ENCODE assay signal across 13 mouse cellular contexts in the genomic region with DNA sequence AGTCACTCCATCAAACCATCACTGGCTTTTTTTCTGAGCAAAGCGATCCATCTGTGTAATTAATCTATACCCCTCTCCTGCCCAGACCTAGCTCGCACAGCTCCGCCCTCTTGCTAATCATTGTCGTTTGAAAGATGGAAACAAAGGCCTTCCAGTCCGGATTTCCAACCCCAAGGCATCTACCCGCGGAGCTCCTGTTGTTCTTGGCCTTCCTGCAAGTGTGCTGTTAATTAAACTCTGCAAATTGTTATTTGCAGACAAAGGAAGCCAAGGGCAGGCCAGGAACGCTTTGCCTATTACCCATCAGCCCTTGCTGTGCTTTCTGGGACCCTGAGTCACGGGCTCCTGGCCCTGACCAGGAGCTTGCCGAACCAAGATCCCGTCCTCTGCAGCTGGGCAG.
A peak's percentile ranks its signal among the peaks of the same experiment; 100 is the strongest.
DNase-seq lines count a peak whose midpoint lies in the region; ATAC-seq lines count a peak whose summit lies in the region.
"Had no signal": no experiment of that assay in that cellular context is flagged by ENCODE, and none has a peak within 500 bp of the region (broad histone marks: within the 10 kb centered on the region; RNA-seq: fewer than 3 reads in every experiment).

No protein-coding gene starts in this region.

- peak overlapping the region; percentile 38; the same call in 1 of the 2 replicates for H3K27ac ChIP-seq in kidney, embryonic 14.5 days (ENCODE audit: low read depth, low read length)
- peak overlapping the region; percentile 67 for H3K27ac ChIP-seq in embryonic facial prominence, embryonic 10.5 days (replicated peaks)
- peak overlapping the region; percentile 48; the same call in 1 of the 2 replicates for H3K27ac ChIP-seq in hindbrain, embryonic 11.5 days (ENCODE audit: low read depth, low read length)
- H3K27ac ChIP-seq in midbrain, embryonic 16.5 days (ENCODE audit: low read length), result peak overlapping the region; percentile 17; the same call in 1 of the 2 replicates
- H3K27ac ChIP-seq: embryonic facial prominence, embryonic 12.5 days; stomach, embryonic 15.5 days had no signal

- no peak for DNase-seq in kidney, adult 9 months
- no peak for DNase-seq in embryonic facial prominence, embryonic 10.5 days (ENCODE audit: low spot score)
- peak; percentile 35 for DNase-seq in hindbrain, embryonic 11.5 days (ENCODE audit: low spot score)
- DNase-seq in adrenal gland, adult 18-20 months (ENCODE audit: low spot score in 2 of 2), result no peak
- DNase-seq in right cerebral cortex, postnatal 10 days (ENCODE audit: low spot score in 2 of 2), result no peak
- no peak for DNase-seq in thymus, postnatal 0 days (ENCODE audit: low spot score)
- DNase-seq: gastrocnemius, postnatal 14 days; liver, postnatal 0 days had no signal

- ATAC-seq in kidney, embryonic 14.5 days (ENCODE audit: low FRiP score, low TSS enrichment), result peak; percentile 64; the same call in 1 of the 2 replicates
- peak; percentile 35 for ATAC-seq in hindbrain, embryonic 11.5 days (ENCODE audit: low FRiP score)
- no peak for ATAC-seq in midbrain, embryonic 16.5 days
- ATAC-seq: liver, postnatal 0 days had no signal

- no peaks in the 10 kb centered on the region for H3K9me3 ChIP-seq in kidney, embryonic 14.5 days (ENCODE audit: control insufficient read depth, low read length)
- H3K9me3 ChIP-seq in embryonic facial prominence, embryonic 10.5 days, result no peaks in the 10 kb centered on the region
- H3K9me3 ChIP-seq in hindbrain, embryonic 11.5 days (ENCODE audit: control insufficient read depth, low read length), result no peaks in the 10 kb centered on the region
- H3K9me3 ChIP-seq in midbrain, embryonic 16.5 days (replicated peaks; ENCODE audit: control insufficient read depth, low read length, poor library complexity, severe bottlenecking), result no peaks in the 10 kb centered on the region
- H3K9me3 ChIP-seq: embryonic facial prominence, embryonic 12.5 days; stomach, embryonic 15.5 days had no signal

- no peaks in the 10 kb centered on the region for H3K4me1 ChIP-seq in kidney, embryonic 14.5 days (ENCODE audit: control insufficient read depth, insufficient read depth, low read length)
- peaks cover 8% of the 10 kb centered on the region for H3K4me1 ChIP-seq in embryonic facial prominence, embryonic 10.5 days
- H3K4me1 ChIP-seq in hindbrain, embryonic 11.5 days (replicated peaks; ENCODE audit: control insufficient read depth, insufficient read depth, low read length), result no peaks in the 10 kb centered on the region
- peaks cover 4% of the 10 kb centered on the region for H3K4me1 ChIP-seq in midbrain, embryonic 16.5 days (ENCODE audit: control insufficient read depth, insufficient read depth, low read length)
- H3K4me1 ChIP-seq: stomach, embryonic 15.5 days had no signal

- WGBS in kidney, embryonic 14.5 days, result 19% methylated on average over 11 of the region's 11 CpGs
- WGBS in embryonic facial prominence, embryonic 10.5 days, result 24% methylated on average over 11 of the region's 11 CpGs
- 31% methylated on average over 11 of the region's 11 CpGs for WGBS in hindbrain, embryonic 11.5 days
- 17% methylated on average over 11 of the region's 11 CpGs for WGBS in midbrain, embryonic 16.5 days

- H3K9ac ChIP-seq in kidney, embryonic 14.5 days (ENCODE audit: low read depth, low read length), result no peak overlapping the region
- H3K9ac ChIP-seq in hindbrain, embryonic 11.5 days (ENCODE audit: low read depth, low read length), result no peak overlapping the region
- H3K9ac ChIP-seq in midbrain, embryonic 16.5 days (ENCODE audit: low read depth, low read length), result 0 out of 2 replicates have a peak overlapping the region, but pooled peaks have one; percentile 25
- H3K9ac ChIP-seq: embryonic facial prominence, embryonic 12.5 days; liver, postnatal 0 days; stomach, embryonic 15.5 days had no signal

- no peaks in the 10 kb centered on the region for H3K36me3 ChIP-seq in kidney, embryonic 14.5 days (ENCODE audit: control insufficient read depth, insufficient read depth, low read length)
- H3K36me3 ChIP-seq in embryonic facial prominence, embryonic 10.5 days (replicated peaks), result no peaks in the 10 kb centered on the region
- H3K36me3 ChIP-seq in hindbrain, embryonic 11.5 days (ENCODE audit: control insufficient read depth, insufficient read depth, low read length), result no peaks in the 10 kb centered on the region
- H3K36me3 ChIP-seq in midbrain, embryonic 16.5 days (ENCODE audit: control insufficient read depth, insufficient read depth, low read length), result no peaks in the 10 kb centered on the region
- H3K36me3 ChIP-seq: embryonic facial prominence, embryonic 12.5 days; stomach, embryonic 15.5 days had no signal

- no peak overlapping the region for H3K4me2 ChIP-seq in kidney, embryonic 14.5 days (replicated peaks; ENCODE audit: low read depth, low read length)
- H3K4me2 ChIP-seq in hindbrain, embryonic 11.5 days (replicated peaks; ENCODE audit: low read depth, low read length), result 0 out of 2 replicates have a peak overlapping the region, but pooled peaks have one; percentile 4
- no peak overlapping the region for H3K4me2 ChIP-seq in midbrain, embryonic 16.5 days (ENCODE audit: low read length)
- H3K4me2 ChIP-seq: embryonic facial prominence, embryonic 12.5 days; stomach, embryonic 15.5 days had no signal

- H3K27me3 ChIP-seq in kidney, embryonic 14.5 days (ENCODE audit: control insufficient read depth, insufficient read depth, low read length), result no peaks in the 10 kb centered on the region
- no peaks in the 10 kb centered on the region for H3K27me3 ChIP-seq in embryonic facial prominence, embryonic 10.5 days (replicated peaks; ENCODE audit: low read depth, poor library complexity, severe bottlenecking)
- H3K27me3 ChIP-seq in hindbrain, embryonic 11.5 days (ENCODE audit: control insufficient read depth, insufficient read depth, low read length), result no peaks in the 10 kb centered on the region
- H3K27me3 ChIP-seq in midbrain, embryonic 16.5 days (ENCODE audit: control insufficient read depth, insufficient read depth, low read depth, low read length), result no peaks in the 10 kb centered on the region
- H3K27me3 ChIP-seq: CH12.LX; embryonic facial prominence, embryonic 12.5 days; stomach, embryonic 15.5 days had no signal

- no peak overlapping the region for H3K4me3 ChIP-seq in kidney, embryonic 14.5 days (ENCODE audit: low read length)
- 0 out of 2 replicates have a peak overlapping the region, but pooled peaks have one; percentile 13 for H3K4me3 ChIP-seq in embryonic facial prominence, embryonic 10.5 days
- no peak overlapping the region for H3K4me3 ChIP-seq in hindbrain, embryonic 11.5 days (ENCODE audit: low read depth, low read length)
- H3K4me3 ChIP-seq in midbrain, embryonic 16.5 days (ENCODE audit: low read depth, low read length), result no peak overlapping the region
- H3K4me3 ChIP-seq: embryonic facial prominence, embryonic 12.5 days; stomach, embryonic 15.5 days had no signal

Comparison
In these comparisons a context has a peak if more than half of its experiments do, and no peak if none do; other contexts are left out.
1. H3K27ac ChIP-seq: peak in every context shown above with its lines; median percentile 67 in embryonic facial prominence, embryonic 10.5 days; 48 in hindbrain, embryonic 11.5 days; 38 in kidney, embryonic 14.5 days; 17 in midbrain, embryonic 16.5 days.